Mouse (Mus musculus) adrenal gland, postnatal 4 days (tissue): ENCODE measurements around the gene C2cd2l. TPM values are rescaled to one million over a fixed set of nuclear protein-coding genes. Genes with fewer than 3 reads are reported as not detected.
A peak's percentile ranks its signal among the peaks of the same experiment; 100 is the strongest.

Source experiments
- DNase-seq, 2 experiments: peaks; one replicate each; pipeline ENCODE4 v3.0.0; 2021 to 2022; ENCODE audit warnings: low spot score in 2 of 2, mixed read lengths in 2 of 2
- microRNA-seq: library from miRNA; unstranded; fragments of <30 nt; microRNA quantifications from one replicate; pipeline ENCODE4 v1.2.0, GENCODE M21; 2021
- total RNA-seq, 2 experiments: library from RNA; stranded (reverse); gene quantifications; 2 replicates each; pipeline ENCODE4 v1.2.3; 2021

Gene C2cd2l
- total RNA-seq, 2 experiments from 2014 or later = 28.9 to 31.8 TPM

DNA sequence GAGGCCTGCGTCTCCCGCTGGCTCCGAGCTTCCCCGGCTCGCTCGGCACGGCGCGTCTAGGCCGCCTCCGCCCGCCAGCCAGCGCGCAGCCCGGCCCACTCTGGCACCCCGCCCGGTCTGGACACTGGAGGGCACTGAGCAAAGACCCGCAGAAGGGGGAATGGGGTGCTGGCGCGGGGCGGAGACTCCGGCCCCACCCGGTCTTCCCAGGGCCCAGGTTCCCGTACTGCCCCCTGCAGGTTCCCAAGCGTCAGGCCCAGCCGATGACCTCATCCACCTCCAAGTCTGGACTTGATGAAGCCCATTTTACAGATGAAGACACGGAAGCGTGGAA is 52.1 kb downstream of the C2cd2l start:
- DNase-seq = peak; percentile 80 to 82

- DNase-seq = no peak
These were observed 52.6 kb downstream of the C2cd2l start for GRCm38 (mm10) chr9:44267319-44268026.

DNA sequence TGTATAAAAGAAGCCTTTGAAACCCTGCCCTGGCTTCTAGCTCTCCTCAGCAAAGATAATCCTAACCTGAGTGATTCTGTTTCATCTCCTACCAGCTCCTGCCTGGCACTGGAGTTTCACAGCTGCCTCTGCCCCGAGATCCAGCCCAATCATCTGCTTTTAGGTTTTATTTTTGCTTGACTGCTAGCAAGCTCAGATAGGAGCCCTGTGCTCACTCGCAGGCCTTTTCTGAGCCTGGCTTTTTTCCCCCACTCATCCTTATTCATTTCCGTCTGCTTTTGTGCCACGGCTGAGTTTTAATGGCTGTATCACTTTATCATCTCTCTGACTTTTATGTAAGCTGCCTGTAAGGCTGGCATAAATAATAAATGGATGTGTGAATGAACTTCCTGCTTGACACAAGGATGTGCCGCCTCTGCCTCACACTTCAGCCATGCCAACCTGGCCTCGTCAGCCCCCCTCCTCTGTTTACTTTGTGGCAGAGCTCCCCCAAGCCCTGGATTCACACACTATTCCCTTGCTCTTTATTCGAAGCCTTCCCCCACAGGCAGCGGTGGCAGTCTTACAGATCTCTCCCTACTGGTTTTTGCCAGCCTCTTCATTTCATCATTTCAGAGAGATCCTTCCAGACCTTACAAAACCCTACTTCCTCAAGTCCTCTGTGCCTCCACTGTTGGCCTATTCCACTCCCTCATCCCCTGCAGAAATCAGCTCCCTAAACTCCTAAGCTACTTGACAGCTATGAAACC is 53.4 kb downstream of the C2cd2l start:
- no peak for DNase-seq

- no peak for DNase-seq
These were observed 58.7 kb downstream of the C2cd2l start for GRCm38 (mm10) chr9:44261388-44261787.

Small RNAs within 50 kb of the gene (microRNA-seq; reads per million reads assigned to microRNA genes)
- not detected for gene Gm44335

Other genes starting within 250 kb of the C2cd2l start
- gene Mfrp, start 218.6 kb downstream of the C2cd2l start, total RNA-seq = under 1 TPM in 1 of 2 experiments, not detected in 1; 0.17 TPM
- 10 to 100 TPM in 1 of 2 experiments, 1 to 10 TPM in 1; 9.7 to 17.4 TPM for gene C1qtnf5, start 213.0 kb downstream of the C2cd2l start, total RNA-seq
- under 1 TPM; 0.11 to 0.51 TPM for gene Gm49380, start 206.8 kb downstream of the C2cd2l start, total RNA-seq
- 10 to 100 TPM; 42.5 to 45.8 TPM for gene Rnf26, start 206.8 kb downstream of the C2cd2l start, total RNA-seq
- 10 to 100 TPM; 92.8 to 97.0 TPM for gene Mcam, start 185.8 kb downstream of the C2cd2l start, total RNA-seq
- gene Cbl, start 86.2 kb downstream of the C2cd2l start, total RNA-seq = 10 to 100 TPM; 34.9 to 41.3 TPM
- gene Ccdc153, start 79.6 kb downstream of the C2cd2l start, total RNA-seq = 1 to 10 TPM; 3.4 to 4.6 TPM
- 1 to 10 TPM in 1 of 2 experiments, under 1 TPM in 1; 0.82 to 2.9 TPM for gene Pdzd3, start 68.8 kb downstream of the C2cd2l start, total RNA-seq
- 10 to 100 TPM; 31.8 to 35.5 TPM for gene Nlrx1, start 51.7 kb downstream of the C2cd2l start, total RNA-seq
- gene Abcg4, start 31.7 kb downstream of the C2cd2l start, total RNA-seq = 10 to 100 TPM; 38.1 to 57.0 TPM
- 10 to 100 TPM; 33.4 to 34.5 TPM for gene Hinfp, start 14.6 kb downstream of the C2cd2l start, total RNA-seq
- 10 to 100 TPM; 32.3 to 36.2 TPM for gene Dpagt1, start 5.7 kb upstream of the C2cd2l start, total RNA-seq
- gene H2afx, start 14.4 kb upstream of the C2cd2l start, total RNA-seq = 100 to 1,000 TPM; 146 to 165 TPM
- gene Hmbs, start 23.9 kb upstream of the C2cd2l start, total RNA-seq = 100 to 1,000 TPM; 118 to 136 TPM
- gene Vps11, start 41.4 kb upstream of the C2cd2l start, total RNA-seq = 10 to 100 TPM; 65.2 to 73.1 TPM
- gene Hyou1, start 59.2 kb upstream of the C2cd2l start, total RNA-seq = 100 to 1,000 TPM; 125 to 126 TPM
- gene Slc37a4, start 76.6 kb upstream of the C2cd2l start, total RNA-seq = 10 to 100 TPM; 36.0 to 37.4 TPM
- 1,000 to 10,000 TPM; 1,559 to 1,677 TPM for gene Rps25, start 86.9 kb upstream of the C2cd2l start, total RNA-seq
- 10 to 100 TPM; 70.5 to 75.0 TPM for gene Trappc4, start 87.3 kb upstream of the C2cd2l start, total RNA-seq
- 10 to 100 TPM; 31.9 to 35.4 TPM for gene Ccdc84, start 98.3 kb upstream of the C2cd2l start, total RNA-seq
- gene Foxr1, start 120.9 kb upstream of the C2cd2l start, total RNA-seq = not detected
- not detected for gene Upk2, start 134.7 kb upstream of the C2cd2l start, total RNA-seq
- gene Bcl9l, start 162.5 kb upstream of the C2cd2l start, total RNA-seq = 10 to 100 TPM; 86.4 to 97.9 TPM
- gene Cxcr5, start 241.6 kb upstream of the C2cd2l start, total RNA-seq = under 1 TPM in 1 of 2 experiments, not detected in 1; 0.23 TPM